Mouse (Mus musculus) frontal cortex, postnatal 36 days (tissue): ENCODE results near the gene Igfbp2.

ENCODE experiments used
- DNase-seq, 2 experiments: peaks; one replicate each; pipeline ENCODE4 v3.0.0; 2022; ENCODE audit warnings: low spot score in 2 of 2

Igfbp2 gene

DNA sequence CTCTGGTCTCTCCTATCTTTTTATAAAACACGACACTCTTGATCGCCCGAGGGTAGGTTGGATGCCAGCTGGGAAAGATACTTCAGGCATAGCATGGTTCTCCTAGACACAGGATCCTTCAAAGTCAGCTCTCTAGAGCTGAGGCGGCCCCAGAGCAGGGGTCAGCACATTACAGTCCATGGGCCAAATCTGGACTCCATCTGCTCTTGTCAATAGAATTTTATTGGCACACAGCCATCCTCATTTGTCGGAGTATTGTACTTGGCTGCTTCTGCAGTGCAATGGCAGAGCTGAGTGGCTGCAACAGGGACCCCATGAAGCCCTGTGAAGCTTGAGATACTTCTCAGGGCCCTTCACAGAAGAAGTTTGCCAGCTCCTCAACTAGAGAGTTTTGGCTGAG is 9.1 kb upstream of the Igfbp2 start:
- no peak for DNase-seq

DNA sequence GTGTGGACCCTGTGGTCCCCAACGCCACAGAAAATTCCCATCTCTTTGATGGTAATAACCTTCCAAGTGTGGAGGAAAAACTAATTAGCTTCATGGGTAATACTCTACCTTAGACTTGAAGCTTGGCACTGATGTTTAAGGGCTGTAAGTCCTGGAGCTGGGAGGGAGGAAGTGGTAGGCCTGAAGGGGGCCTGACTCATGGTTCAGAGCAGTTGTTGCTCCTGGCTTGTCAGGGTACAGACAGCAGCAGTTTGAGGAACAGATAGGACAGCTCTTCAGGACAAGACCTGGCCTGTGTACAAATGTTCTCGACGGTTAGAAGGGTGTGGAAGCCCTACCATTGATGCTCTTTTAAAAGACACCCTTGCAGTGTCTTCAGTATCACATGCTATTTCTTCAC is 8.7 kb upstream of the Igfbp2 start:
- DNase-seq = no peak

DNA sequence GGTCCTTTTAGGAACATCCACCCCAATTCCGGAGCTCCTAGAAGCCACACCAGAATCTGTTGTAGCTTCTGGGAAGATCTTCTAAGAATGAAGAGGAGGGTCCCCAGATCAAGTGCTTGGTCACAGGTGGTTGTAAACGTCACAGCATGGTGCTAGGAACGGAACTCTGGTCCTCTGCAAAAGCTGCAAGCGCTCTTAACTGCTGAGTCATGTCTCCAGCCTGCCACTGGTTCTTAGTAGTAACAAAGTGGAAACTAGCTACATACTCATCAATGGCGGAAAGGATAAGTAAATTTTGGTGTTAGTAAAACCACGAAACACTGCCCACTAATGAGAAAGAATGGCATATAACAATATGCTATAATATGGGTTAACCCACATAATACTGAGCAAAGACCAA is 4.3 kb upstream of the Igfbp2 start:
- no peak for DNase-seq

DNA sequence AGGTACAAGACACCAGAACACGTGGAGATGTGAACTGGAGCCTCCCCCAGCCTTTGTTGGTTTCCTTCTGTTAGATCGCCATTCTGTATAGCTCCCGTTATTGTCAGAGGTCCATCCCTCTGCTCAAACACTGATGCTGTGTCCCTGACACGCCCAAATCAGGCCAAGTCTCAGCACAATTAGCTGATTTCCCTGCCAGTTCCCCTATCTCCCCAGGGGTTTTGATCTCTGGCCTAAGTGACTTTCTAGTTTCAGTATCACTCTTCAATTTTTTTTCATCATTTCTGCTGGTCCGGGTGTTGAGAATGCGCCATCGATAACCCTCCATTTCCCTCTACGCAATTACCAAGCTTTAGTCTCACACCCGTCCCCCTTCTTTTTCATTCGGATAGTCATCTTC is 1.4 kb upstream of the Igfbp2 start:
- DNase-seq = no peak

DNA sequence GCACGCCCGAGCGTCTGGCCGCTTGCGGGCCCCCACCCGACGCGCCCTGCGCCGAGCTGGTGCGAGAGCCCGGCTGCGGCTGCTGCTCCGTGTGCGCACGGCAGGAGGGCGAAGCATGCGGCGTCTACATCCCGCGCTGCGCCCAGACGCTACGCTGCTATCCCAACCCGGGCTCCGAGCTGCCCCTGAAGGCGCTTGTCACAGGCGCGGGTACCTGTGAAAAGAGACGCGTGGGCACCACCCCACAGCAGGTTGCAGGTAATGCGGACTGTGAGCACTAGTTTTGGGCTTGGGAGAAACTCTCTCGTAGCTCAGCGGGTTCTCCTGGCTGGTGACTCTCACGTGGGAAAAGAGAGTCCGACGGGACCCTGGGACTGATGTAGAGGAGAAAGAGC is 401 bp downstream of the Igfbp2 start:
- peak in 1 of 2 experiments; percentile 31 for DNase-seq

DNA sequence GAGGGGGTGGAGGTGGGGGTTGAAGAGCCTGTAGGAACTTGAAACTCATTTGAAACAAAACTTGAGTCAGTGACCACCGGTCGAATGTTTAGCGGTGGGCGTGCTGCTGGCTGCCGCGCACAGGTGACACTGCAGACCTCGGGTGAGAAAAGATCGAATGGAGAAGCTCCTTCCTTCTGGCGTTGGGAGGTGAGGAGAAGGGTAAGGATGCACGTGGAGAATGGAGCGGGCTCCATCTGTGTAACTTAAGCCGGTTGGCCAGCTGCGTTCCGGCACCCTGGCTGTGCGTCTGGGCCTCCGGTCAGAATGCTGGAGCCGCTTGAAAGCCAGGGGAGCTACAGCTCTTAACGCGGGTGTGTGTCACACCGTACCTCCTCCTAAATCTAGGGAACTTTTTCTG is 983 bp downstream of the Igfbp2 start:
- DNase-seq = no peak

DNA sequence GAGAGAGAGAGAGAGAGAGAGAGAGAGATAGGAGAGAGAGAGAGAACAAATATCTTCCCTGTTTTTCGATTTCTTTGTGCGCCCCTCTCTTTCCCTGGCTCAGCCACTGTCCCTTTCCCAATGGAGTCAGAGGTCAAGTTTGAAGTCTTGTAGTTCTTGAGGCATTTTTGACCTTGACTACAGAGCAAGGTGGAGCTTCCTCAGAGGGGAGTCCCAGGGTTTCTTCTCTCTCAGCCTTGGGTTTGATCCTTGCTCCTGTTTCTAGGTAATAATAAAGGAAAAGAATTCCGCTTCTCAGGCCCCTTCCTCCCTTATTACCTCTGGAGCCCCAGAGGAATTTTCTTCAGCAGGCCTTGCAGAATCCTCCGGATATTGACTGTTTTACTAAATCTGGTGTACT is 1.6 kb downstream of the Igfbp2 start:
- no peak for DNase-seq

DNA sequence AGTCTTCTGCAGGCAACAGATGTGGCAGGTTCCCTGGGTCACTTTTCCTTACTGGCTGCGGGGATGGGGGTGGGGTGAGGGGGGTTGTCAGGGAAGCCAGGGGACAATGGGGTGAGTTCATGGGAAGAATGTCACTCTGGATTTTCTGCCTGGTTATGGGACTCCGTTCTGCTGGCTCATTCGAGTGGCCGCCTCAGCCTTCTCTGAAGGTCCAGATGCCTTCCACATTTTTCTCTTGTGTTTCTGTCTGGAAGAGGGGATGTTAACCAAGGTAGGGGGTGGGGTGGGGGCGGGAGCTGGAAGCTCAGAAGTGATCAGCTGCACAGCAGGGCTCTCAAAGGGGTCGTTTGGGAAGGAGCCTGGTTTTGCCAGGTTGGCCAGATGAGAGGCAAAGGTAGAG is 2.1 kb downstream of the Igfbp2 start:
- no peak for DNase-seq

DNA sequence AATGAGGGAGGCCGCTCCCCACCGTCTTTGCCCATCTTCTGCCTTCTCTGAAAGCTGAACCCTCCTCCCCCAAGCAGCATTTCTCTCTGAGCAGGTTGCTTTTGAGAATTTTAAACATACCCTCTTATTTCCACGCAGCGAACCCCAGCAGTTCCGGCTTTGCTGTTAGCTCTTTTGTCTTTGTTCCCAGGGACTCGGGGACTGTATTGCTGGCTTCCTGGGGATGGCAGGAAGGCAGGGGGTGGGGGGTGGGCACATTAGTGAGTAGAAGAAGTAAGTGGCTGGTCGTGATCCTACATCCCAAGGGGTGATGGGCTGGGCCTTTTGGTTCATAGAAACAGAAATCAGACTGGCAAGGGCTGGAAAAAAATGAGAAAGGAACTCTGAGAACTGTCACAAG is 2.6 kb downstream of the Igfbp2 start:
- no peak for DNase-seq

DNA sequence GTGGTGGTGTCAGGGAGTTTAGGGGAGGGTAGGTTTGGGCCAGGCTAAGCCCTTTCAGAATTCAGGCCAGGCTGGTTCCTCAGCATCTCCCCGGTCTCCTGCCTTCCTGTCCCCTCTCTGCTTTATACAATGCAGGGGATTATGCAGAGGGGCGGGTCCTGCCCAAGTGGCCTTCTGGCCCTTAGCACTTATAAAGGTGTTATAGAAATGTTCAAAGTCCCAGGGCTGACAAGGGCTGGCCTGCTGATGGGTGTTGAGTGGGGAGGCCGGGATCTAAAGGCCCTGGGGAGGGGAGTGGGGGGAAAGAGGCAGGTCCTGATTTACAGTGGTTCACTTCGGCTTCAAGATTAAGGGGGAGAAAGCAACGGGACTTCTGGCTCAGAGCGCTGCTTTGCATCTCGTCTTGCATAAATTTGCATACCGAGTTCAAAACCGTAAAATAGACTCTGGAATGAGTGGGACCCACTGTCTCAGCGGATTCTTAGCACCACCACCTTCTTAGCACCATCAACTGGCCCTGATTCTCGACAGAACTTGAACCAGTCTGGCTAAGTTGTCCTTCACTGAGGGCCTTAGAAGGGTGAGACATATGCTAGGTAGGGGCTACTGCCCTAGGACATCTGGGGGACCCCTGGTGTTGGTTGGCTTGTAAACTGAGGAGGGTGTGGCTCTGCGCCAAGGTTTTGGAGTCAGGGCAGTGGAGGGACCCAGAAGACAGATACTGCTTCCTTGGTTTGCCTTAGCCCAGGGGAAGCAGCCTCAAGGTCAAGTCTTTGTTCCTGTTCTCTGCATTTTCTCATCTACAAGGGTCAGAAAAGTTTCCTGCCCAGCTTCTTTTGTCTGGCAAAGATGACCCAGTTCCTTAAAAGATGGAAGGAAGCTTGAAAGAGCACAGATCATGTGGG is 3.4 kb downstream of the Igfbp2 start:
- peak in 1 of 2 experiments; percentile 14 for DNase-seq

DNA sequence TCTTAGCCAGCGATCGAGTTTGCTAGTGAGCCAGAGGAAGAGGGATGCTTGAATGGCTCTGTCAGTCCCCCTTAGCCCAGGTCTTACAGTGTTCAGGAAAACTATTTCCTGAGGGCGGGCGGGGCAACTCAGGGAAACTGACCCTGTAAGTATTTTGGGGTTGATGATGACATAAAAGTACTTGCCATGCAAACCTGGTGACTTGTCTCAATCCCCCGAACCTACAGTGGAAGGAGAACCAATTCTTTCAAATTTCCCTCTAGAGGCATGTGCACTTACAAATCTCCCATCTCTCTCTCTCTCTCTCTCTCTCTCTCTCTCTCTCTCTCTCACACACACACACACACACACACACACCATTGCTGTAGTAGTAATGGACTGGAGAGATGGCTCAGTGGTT is 4.5 kb downstream of the Igfbp2 start:
- no peak for DNase-seq

DNA sequence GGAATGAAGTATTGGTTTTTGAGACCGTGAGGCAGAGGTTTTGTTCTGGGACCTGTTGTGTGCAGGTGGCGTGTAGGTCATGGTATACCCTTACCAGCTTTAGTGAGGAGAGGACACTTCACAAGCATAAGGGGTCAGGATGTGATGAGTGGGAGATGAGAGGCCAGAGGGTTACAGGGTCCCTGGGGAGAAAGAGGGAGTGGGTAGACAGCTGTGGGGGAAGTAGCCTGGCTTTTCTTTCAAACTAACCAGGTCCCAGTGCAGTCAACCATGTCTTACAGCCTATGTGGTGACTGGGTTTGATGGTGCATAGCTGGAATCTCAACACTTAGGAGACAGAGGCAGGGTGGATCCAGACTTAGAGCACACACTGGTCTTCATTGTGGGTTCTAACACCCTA is 6.2 kb downstream of the Igfbp2 start:
- DNase-seq = no peak

DNA sequence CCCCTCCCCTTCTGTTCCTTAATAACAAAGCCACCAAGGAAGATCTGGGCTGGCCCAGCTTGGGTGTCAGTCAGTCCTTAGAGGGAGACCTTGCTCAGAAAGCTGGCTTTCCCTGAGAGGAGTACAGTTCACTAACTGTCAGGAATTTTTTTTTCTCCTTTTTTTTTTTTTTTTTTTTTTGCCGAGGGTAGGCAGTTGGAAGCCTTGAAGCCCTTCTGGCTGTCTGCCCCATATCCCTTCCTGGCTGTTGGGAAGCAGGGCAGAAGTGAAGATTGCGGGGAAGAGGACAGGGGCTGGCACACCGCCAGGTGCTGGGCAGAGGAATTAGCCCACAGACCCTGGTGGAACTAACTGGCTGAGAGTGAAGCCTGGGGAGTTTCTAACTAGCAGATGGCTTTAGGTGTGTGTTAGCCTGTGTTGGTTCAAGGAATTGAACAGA is 8.4 kb downstream of the Igfbp2 start:
- no peak for DNase-seq

DNA sequence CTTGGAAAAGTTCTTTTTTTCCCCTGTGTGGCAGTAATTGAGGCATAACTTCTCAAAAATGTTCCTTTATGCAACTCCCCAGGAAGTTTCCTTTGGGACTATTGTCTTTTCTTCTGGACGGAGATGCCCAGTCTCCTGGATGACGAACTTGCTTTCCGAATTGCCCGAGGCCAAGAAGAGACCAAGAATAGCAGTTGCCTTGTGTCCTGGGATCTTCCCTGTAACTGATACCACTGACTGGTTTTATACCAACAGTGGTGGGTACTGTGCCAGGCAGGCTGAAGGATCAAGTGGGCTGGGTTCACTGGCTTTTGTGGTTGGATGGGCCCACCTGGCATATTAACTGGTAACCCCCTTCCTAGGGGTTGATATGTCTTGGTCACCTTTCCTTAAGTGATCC is 9.3 kb downstream of the Igfbp2 start:
- no peak for DNase-seq

DNA sequence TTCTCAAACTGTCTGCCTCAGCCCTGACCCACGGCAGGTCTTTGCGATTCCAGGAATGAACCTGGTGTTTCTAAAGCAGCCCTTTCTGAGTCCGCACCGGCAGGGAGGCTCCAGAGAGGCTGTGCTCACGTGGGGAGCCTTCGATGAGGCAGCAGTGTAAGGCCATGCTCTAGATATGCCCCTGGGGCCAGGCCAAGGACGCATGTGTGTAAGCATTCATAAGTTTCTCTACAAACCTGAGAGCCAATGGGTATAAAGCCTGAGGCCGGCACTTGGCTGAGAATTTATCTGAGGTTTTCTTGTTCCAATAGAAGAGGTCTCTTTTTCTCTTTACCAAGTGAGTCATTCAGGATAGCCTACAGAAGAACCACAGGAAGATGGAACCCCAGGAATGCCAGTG is 15.1 kb downstream of the Igfbp2 start:
- DNase-seq = no peak

DNA sequence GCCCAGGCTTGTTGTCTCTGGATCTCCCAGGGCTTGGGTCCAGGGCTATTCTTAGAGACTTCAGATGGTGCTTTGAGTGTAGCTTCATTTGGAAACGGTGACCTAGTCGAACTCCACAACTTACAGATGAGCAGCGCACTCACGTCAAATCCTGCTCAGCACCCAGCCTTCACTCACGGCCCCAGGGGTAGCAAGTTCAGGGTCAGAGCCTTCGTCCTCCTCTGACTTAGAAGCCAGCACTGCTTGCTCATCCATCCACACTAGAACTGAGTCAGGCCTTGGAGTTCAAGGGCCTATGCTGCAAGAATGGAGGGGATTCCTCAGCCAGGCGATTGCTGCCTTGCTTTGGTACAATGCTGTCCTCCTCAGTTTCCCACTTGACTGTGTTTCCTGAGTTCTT is 15.5 kb downstream of the Igfbp2 start:
- DNase-seq = no peak

DNA sequence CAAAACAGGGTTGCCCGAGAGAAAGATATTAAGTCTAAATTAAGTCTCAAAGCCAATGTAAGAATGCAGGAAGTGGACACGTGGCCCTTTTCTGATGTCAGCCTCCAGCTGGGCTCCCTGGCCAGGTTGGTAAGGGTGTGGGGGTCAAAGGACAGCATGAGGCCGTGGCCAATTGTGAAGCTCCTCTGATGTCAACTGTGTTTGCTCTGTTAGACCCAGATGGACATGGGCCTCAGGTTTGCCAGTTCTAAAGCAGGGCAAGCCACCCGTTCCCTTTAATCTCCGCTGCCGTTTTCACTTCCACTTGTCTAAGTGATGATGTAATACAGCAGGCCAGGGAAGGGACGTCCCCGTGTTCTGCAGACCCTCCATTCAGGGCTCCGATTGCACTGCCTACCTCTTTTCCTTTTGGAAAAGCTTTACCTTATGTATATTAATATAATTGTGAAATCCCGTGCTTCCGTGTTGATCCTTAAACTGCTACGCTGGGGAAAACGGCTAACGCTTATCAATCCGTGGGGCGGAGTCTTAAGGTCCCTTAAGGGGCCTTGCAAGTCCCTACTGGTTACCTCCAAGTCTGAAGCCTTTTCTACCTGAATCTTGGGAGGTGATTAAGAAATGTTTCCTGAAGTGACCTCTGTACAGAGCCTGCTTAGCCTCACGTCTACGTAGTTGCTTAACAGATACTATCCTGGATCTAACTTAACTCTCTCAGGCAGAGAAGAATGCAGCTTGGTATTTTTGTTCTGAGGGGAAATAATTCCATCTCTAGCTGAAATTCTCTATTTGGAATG is 18.6 kb downstream of the Igfbp2 start:
- no peak for DNase-seq

DNA sequence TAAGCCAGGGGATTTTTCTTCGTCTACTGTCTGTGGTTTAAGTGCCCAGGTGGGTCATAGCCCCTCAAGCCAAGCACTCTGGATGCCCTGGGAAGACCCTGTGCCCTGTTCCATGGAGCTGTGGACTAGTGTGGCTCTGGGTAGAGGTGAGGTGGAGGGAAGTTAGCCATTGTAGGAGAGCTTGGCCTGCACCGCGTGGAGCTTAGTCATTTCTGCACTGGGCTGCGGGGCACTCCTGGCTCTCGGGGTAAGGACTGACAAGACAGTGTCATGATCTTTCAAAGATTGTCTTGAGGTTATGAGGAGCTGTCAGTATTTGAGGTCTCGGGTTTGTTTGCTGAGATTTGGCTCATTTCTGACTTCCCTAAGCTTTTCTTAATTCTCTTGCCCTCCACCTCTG is 20.4 kb downstream of the Igfbp2 start:
- no peak for DNase-seq

DNA sequence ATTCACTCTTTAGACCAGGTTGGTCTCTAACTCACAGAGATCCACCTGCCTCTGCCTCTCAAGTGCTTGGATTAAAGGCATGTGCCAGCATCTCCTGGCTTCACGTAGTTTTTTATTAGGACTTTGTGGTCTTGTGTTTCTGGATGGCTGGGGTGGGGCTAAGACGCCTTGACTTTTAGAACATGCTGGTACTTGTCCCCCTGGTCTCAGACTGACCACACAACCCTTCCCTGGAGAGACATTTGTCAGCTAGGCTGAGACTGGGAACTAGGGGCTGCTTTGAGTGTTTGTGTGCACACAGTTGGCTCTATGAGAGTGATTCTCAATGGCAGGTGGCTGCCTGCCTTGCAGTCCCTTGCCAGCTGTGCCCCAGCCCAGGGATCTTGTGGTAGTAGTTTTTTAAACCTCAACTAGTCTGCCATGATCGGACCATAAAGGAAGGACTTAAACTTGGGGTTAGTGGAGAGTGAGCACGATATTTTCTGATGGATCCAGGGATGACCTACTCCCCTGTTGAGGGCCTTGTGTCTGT is 23.6 kb downstream of the Igfbp2 start:
- DNase-seq = no peak

DNA sequence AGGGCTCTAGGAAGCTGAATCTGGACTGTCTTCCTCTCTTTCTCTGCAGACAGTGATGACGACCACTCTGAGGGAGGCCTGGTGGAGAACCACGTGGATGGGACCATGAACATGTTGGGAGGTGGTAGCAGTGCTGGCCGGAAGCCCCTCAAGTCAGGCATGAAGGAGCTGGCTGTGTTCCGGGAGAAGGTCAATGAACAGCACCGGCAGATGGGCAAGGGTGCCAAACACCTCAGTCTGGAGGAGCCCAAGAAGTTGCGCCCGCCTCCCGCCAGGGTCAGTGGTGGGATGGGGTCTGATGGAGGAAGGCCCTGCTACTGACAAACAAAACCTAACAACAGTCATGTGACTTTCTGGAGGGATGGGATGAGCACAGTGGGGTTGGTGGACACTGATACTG is 24.7 kb downstream of the Igfbp2 start:
- DNase-seq = no peak

DNA sequence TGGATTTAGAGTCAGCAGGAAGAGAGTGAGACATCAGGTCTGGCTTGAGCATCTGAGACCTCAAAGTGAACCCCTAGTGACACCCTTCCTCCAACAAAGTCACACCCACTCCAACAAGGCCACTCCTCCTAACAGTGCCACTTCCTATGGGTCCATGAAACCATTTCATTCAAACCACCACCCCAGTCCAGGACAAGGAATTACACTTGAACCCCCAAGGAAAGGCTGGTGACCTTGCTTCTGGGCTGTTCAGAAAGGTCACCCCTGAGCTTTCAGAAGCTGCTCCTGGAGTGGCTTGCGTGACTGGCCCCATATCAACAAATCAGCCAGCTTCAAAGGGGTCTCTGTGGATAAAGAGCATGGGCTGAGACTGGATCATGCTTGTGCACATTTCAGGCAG is 29.5 kb downstream of the Igfbp2 start:
- DNase-seq = no peak

DNA sequence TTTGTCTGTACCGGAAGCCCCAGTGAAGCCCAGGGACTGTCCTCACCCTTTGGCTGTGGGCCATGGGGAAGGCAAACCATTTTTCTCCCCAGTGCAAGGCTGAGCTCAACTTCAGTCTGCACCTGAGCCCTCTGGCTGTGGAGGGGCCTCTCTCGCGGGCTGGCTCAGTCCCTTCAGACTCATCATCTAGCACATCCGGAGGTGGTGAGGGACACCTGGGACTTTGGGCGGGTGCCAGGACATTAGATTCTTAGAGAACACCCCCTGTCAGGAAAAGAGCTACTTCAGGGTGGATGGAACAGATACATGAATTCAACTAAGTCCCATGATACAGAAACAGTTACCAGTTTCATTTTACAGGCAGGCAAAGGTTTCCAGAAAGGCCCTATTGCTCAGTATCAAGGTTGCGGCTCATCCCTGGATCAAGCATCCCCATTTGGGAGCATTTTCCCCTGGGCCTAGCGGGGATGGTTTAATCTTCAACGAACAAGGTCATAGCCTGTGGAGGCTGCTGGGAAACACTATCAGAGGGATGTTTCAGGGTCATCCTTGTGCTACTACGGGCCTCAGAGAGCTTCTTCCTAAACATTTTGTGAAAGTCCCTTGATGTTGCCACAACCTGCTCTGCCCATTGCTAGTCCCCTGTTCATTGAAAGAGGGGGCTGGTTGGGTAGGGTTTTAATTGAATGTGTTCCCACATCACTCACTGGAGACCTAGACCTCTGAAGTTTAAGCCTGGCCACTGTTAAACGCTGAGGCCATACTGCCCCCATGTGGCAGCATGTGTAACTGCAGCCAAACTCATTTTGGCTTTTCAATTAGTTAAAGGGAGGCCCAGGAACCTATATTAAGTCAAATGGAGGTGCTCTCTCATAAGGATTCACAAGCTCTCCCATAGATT is 30.3 kb downstream of the Igfbp2 start:
- peak in 1 of 2 experiments; percentile 74 for DNase-seq
